Mouse (Mus musculus) heart, embryonic 12.5 days (tissue): ENCODE measurements around the gene Sdhd. TPM values are rescaled to one million over a fixed set of nuclear protein-coding genes. Genes with fewer than 3 reads are reported as not detected.

Experiments
- ATAC-seq: fragments of 200-750 bp; cut with Nextera tagmentation; 2 replicates; pipeline ENCODE4 v1.8.0; 2017; ENCODE audit warnings: moderate TSS enrichment, moderate library complexity; ENCODE audit not compliant: insufficient number of reproducible peaks, low FRiP score
- H3K27ac ChIP-seq: fragments of 300-500 bp; sonication (generic); 2 replicates; pipeline ENCODE4 v1.5.1; 2016; ENCODE audit warnings: mild to moderate bottlenecking, moderate library complexity; ENCODE audit not compliant: poor library complexity, severe bottlenecking
- H3K27me3 ChIP-seq: fragments of 300-500 bp; sonication (generic); replicated peaks from 2 replicates; pipeline ENCODE4 v1.6.1; 2016; ENCODE audit warnings: mild to moderate bottlenecking, moderate library complexity
- H3K36me3 ChIP-seq: fragments of 300-500 bp; sonication (generic); 2 replicates; pipeline ENCODE4 v1.6.1; 2016; ENCODE audit warnings: mild to moderate bottlenecking, moderate library complexity
- H3K4me1 ChIP-seq: fragments of 300-500 bp; sonication (generic); replicated peaks from 2 replicates; pipeline ENCODE4 v1.6.1; 2016; ENCODE audit warnings: mild to moderate bottlenecking
- H3K4me2 ChIP-seq: fragments of 300-500 bp; sonication (generic); 2 replicates; pipeline ENCODE4 v1.6.1; 2016; ENCODE audit warnings: mild to moderate bottlenecking, moderate library complexity
- H3K4me3 ChIP-seq: fragments of 300-500 bp; sonication (generic); 2 replicates; pipeline ENCODE4 v1.5.1; 2016; ENCODE audit warnings: mild to moderate bottlenecking
- H3K9ac ChIP-seq: fragments of 300-500 bp; sonication (generic); 2 replicates; pipeline ENCODE4 v1.6.1; 2016; ENCODE audit warnings: mild to moderate bottlenecking, moderate library complexity
- H3K9me3 ChIP-seq: fragments of 300-500 bp; sonication (generic); replicated peaks from 2 replicates; pipeline ENCODE4 v1.6.1; 2016; ENCODE audit warnings: mild to moderate bottlenecking, moderate library complexity
- WGBS: fragments of 180-500 bp; shearing (Covaris S2); methylation state at CpG from one replicate; pipeline ENCODE4 v1.1.7; 2016; 5-methylcytosine and 5-hydroxymethylcytosine counted together
- polyA plus RNA-seq: library from polyadenylated mRNA; unstranded; fragments of >200 nt; fragmentation: Nextera tagmentation; extraction: Ambion mirVana; gene quantifications from 2 replicates; pipeline ENCODE4 v1.2.1, GENCODE M21; 2016

Sdhd gene
- polyA plus RNA-seq, 1 experiment from 2014 or later: 575 TPM

- WGBS: 17% methylated on average over 12 of the region's 12 CpGs
- Histone ChIP-seq H3K4me3 (no peak within 1 kb of the TSS), H3K36me3 (no peaks in the 10 kb centered on the region), H3K9me3 (no peaks in the 10 kb centered on the region), H3K4me2 (peak within 1 kb of the TSS; percentile 40), H3K9ac (no peak within 1 kb of the TSS), H3K27ac (no peak within 1 kb of the TSS), H3K4me1 (0 out of 2 replicates have a peak, but pooled peaks cover 6% of the 10 kb centered on the region), H3K27me3 (no peaks in the 10 kb centered on the region)
- no peak for ATAC-seq
Observed at GRCm38 (mm10) chr9:50554241-50555093, 49.1 kb downstream of the Sdhd start, which contains the start of gene Il18. TSS of gene Il18 (plus strand) at chr9:50554827.

GRCm38 (mm10) chr9:50553547-50553946 is 50.1 kb downstream of the Sdhd start:
- 54% methylated on average over 2 of the region's 2 CpGs for WGBS
- Histone ChIP-seq H3K4me2 (no peak overlapping the region), H3K9ac (no peak overlapping the region), H3K9me3 (no peaks in the 10 kb centered on the region), H3K4me3 (no peak overlapping the region), H3K27ac (no peak overlapping the region), H3K36me3 (no peaks in the 10 kb centered on the region), H3K27me3 (no peaks in the 10 kb centered on the region), H3K4me1 (0 out of 2 replicates have a peak, but pooled peaks cover 6% of the 10 kb centered on the region)
- no peak for ATAC-seq

GRCm38 (mm10) chr9:50552206-50552605 is 51.4 kb downstream of the Sdhd start:
- H3K9ac ChIP-seq: no peak overlapping the region
- H3K4me1 ChIP-seq: peaks cover 10% of the 10 kb centered on the region; the same call in 1 of the 2 replicates
- H3K4me2 ChIP-seq: no peak overlapping the region
- no peak overlapping the region for H3K27ac ChIP-seq
- no peak for ATAC-seq
- no peaks in the 10 kb centered on the region for H3K27me3 ChIP-seq
- WGBS: 59% methylated on average over 5 of the region's 5 CpGs
- no peak overlapping the region for H3K4me3 ChIP-seq
- no peaks in the 10 kb centered on the region for H3K36me3 ChIP-seq
- H3K9me3 ChIP-seq: no peaks in the 10 kb centered on the region

GRCm38 (mm10) chr9:50548936-50549335 is 54.7 kb downstream of the Sdhd start:
- WGBS: 82% methylated on average over 4 of the region's 4 CpGs
- ATAC-seq: no peak

GRCm38 (mm10) chr9:50547859-50548478 is 55.6 kb downstream of the Sdhd start:
- no peak overlapping the region for H3K4me3 ChIP-seq
- no peak overlapping the region for H3K9ac ChIP-seq
- no peak overlapping the region for H3K27ac ChIP-seq
- 24% methylated on average over 5 of the region's 5 CpGs for WGBS
- no peak for ATAC-seq
- no peaks in the 10 kb centered on the region for H3K27me3 ChIP-seq
- no peaks in the 10 kb centered on the region for H3K9me3 ChIP-seq
- no peaks in the 10 kb centered on the region for H3K36me3 ChIP-seq
- peaks cover 5% of the 10 kb centered on the region; the same call in 1 of the 2 replicates for H3K4me1 ChIP-seq
- H3K4me2 ChIP-seq: 0 out of 2 replicates have a peak overlapping the region, but pooled peaks have one; percentile 3

More at GRCm38 (mm10) chr9:50548936-50549335, 54.7 kb downstream of the Sdhd start:
- H3K36me3 ChIP-seq: no peaks in the 10 kb centered on the region
- H3K9me3 ChIP-seq: no peaks in the 10 kb centered on the region
- no peak overlapping the region for H3K27ac ChIP-seq
- H3K9ac ChIP-seq: no peak overlapping the region
- H3K4me2 ChIP-seq: no peak overlapping the region
- no peaks in the 10 kb centered on the region for H3K27me3 ChIP-seq
- H3K4me1 ChIP-seq: peaks cover 5% of the 10 kb centered on the region; the same call in 1 of the 2 replicates
- no peak overlapping the region for H3K4me3 ChIP-seq

Other genes starting within 250 kb of the Sdhd start
- gene Plet1, start 109.3 kb downstream of the Sdhd start, polyA plus RNA-seq: 0.44 and 0.46 TPM in 2 replicates
- gene Pts, start 75.1 kb downstream of the Sdhd start, polyA plus RNA-seq: 82.2 and 84.1 TPM in 2 replicates
- 3.9 and 4.0 TPM in 2 replicates for gene Il18, start 49.0 kb downstream of the Sdhd start, polyA plus RNA-seq
- 0.08 TPM in 1 of 2 replicates, not detected in the other for gene Bco2, start 48.6 kb downstream of the Sdhd start, polyA plus RNA-seq
- 0.22 TPM in 1 of 2 replicates, not detected in the other for gene Tex12, start 42.5 kb downstream of the Sdhd start, polyA plus RNA-seq
- 290 and 305 TPM in 2 replicates for gene Timm8b, start 98 bp upstream of the Sdhd start, polyA plus RNA-seq
- 2.5 and 3.0 TPM in 2 replicates for gene Pih1d2, start 13.5 kb upstream of the Sdhd start, polyA plus RNA-seq
- gene Nkapd1, start 13.7 kb upstream of the Sdhd start, polyA plus RNA-seq: 20.4 and 21.0 TPM in 2 replicates
- gene Dlat, start 56.0 kb upstream of the Sdhd start, polyA plus RNA-seq: 138 and 147 TPM in 2 replicates
- gene Dixdc1, start 135.7 kb upstream of the Sdhd start, polyA plus RNA-seq: 9.2 and 10.8 TPM in 2 replicates
- gene 2310030G06Rik, start 142.7 kb upstream of the Sdhd start, polyA plus RNA-seq: 9.5 and 13.2 TPM in 2 replicates
- gene Cryab, start 147.5 kb upstream of the Sdhd start, polyA plus RNA-seq: 1,032 and 1,048 TPM in 2 replicates
- gene Hspb2, start 148.5 kb upstream of the Sdhd start, polyA plus RNA-seq: 284 and 285 TPM in 2 replicates
- 8.0 and 10.3 TPM in 2 replicates for gene Fdxacb1, start 164.4 kb upstream of the Sdhd start, polyA plus RNA-seq
- 38.6 TPM in 2 replicates for gene Alg9, start 171.2 kb upstream of the Sdhd start, polyA plus RNA-seq
- 19.9 and 20.7 TPM in 2 replicates for gene 1110032A03Rik, start 171.7 kb upstream of the Sdhd start, polyA plus RNA-seq
- gene Ppp2r1b, start 241.5 kb upstream of the Sdhd start, polyA plus RNA-seq: 61.1 and 62.1 TPM in 2 replicates